Mouse (Mus musculus) cortical plate, adult 2 months (tissue): Measurements from ENCODE around the gene Zmym6.

Experiments
- CTCF ChIP-seq: fragments of 200-500 bp; IDR thresholded peaks from 2 replicates; pipeline ENCODE4 v1.5.1; 2011; ENCODE audit warnings: mild to moderate bottlenecking, control low read depth, low read length; ENCODE audit not compliant: insufficient read depth; ENCODE audit errors: extremely low read depth
- POLR2A ChIP-seq: fragments of 200-500 bp; IDR thresholded peaks from 2 replicates; pipeline ENCODE4 v1.6.1; 2011; ENCODE audit warnings: mild to moderate bottlenecking, low read length, control low read depth; ENCODE audit not compliant: insufficient read depth; ENCODE audit errors: extremely low read depth

DNA sequence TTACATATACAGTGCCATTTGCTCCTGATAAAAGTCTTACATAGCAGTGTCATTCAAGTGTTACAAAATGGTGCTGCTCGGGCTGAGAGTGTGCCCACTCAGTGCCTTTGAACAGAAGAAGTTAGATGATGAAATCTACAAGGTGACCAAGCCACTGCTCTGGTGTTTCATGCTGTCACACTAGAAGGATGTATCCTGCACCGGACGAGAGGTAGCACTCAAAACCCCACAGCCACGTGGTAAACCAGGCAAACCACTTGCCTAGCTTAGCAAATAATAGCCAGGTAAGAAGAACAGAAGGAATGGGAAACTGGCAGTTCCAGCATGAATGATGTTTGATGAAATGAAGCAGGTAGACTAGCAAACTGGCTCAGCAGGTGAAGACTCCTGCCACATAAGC lies 33.4 kb downstream of the Zmym6 start:
- TF ChIP-seq CTCF (no peak), POLR2A (no peak)
